Mouse (Mus musculus): ENCODE measurements around the gene Dlgap1. TPM values are rescaled to one million over a fixed set of nuclear protein-coding genes. Genes with fewer than 3 reads are reported as not detected.

The Dlgap1 gene
- polyA plus RNA-seq, 1 experiment from 2014 or later = 0.22 TPM

DNA sequence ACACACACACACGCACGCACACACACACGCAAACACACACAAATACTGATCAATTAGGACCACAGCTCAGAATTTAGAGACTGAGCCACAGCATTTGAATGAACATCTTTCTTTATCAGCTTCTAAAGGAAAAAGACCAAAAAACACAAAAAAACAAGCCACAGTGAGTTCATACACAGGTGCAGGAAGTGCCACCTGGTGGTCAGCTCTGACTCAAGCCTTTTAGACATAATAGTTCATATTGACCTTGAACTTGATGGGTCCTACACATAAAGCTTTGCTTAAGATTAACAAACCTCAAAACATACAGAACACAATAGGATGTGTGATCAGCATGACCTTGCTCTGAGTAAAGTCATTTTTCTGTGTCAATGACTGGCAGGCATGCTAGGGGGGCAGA, 814.4 kb downstream of the Dlgap1 start:
- Histone ChIP-seq H3K27me3 (ENCODE audit: insufficient read depth, low read length) (no peaks in the 10 kb centered on the region), H3K9ac (replicated peaks) (no peak overlapping the region), H3K27ac (ENCODE audit: low read depth) (no peak overlapping the region), H3K4me3 (ENCODE audit: low read depth, low read length) (no peak overlapping the region), H3K9me3 (ENCODE audit: low read length) (no peaks in the 10 kb centered on the region), H3K36me3 (replicated peaks; ENCODE audit: insufficient read depth, low read length) (no peaks in the 10 kb centered on the region), H3K4me2 (ENCODE audit: low read depth, low read length) (no peak overlapping the region), H3K4me1 (ENCODE audit: insufficient read depth) (no peaks in the 10 kb centered on the region)
- ATAC-seq = no peak
- 88% methylated on average over 3 of the region's 3 CpGs for WGBS (ENCODE audit: insufficient replicate concordance)
- DNase-seq = no peak
- TF ChIP-seq CTCF (IDR thresholded peaks at IDR 0.05; ENCODE audit: low read depth) (peak; percentile 34), EP300 (IDR thresholded peaks at IDR 0.05; ENCODE audit: low read depth) (no peak)

DNA sequence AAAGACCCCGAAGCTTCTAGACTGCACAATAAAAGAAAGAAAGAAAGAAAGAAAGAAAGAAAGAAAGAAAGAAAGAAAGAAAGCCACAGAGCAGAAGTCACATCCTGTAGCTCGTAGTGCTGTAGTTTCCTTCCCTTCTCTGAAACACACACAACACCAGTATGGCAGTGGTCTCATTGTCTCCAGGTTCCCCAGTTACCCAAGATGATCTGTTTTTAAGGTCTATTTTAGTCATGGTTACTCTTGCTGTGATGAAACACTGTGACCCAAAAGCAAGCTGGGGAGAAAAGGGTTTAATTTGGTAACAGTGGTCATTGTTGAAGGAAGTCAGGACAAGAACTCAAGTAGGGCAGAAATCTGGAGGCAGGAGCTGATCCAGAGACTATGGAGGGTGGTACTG, 818.5 kb downstream of the Dlgap1 start:
- ATAC-seq = no peak
- Histone ChIP-seq H3K27me3 (ENCODE audit: insufficient read depth, low read length) (no peaks in the 10 kb centered on the region), H3K9me3 (ENCODE audit: low read length) (no peaks in the 10 kb centered on the region), H3K4me1 (ENCODE audit: insufficient read depth) (no peaks in the 10 kb centered on the region), H3K9ac (replicated peaks) (no peak overlapping the region), H3K36me3 (replicated peaks; ENCODE audit: insufficient read depth, low read length) (no peaks in the 10 kb centered on the region), H3K4me3 (ENCODE audit: low read depth, low read length) (no peak overlapping the region), H3K27ac (ENCODE audit: low read depth) (no peak overlapping the region), H3K4me2 (ENCODE audit: low read depth, low read length) (no peak overlapping the region)
- TF ChIP-seq EP300 (IDR thresholded peaks at IDR 0.05; ENCODE audit: low read depth) = no peak
- WGBS (ENCODE audit: insufficient replicate concordance) = 56% methylated on average over 2 of the region's 2 CpGs
- no peak for DNase-seq

DNA sequence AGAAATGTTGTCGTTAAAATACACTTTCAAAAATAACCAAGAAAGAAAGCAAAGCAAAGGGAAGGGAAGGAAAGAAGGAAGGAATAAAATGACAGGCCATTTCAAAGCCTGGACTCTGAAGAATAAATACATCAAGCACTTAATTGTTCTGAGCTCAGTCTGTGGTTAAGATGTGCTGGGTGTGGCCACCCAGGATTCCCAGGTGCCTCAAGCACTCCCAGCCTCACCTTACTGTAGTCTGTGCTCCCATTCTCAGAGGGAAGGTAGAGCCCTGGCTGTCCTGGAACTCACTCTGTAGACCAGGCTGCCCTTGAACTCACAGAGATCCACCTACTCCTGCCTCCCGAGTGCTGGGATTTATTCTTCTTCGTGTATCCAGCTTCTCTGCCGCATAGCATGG, 821.9 kb downstream of the Dlgap1 start:
- TF ChIP-seq CTCF (IDR thresholded peaks at IDR 0.05; ENCODE audit: low read depth) (no peak), EP300 (IDR thresholded peaks at IDR 0.05; ENCODE audit: low read depth) (no peak)
- Histone ChIP-seq H3K9me3 (ENCODE audit: low read length) (no peaks in the 10 kb centered on the region), H3K9ac (replicated peaks) (no peak overlapping the region), H3K4me1 (ENCODE audit: insufficient read depth) (no peaks in the 10 kb centered on the region), H3K27ac (ENCODE audit: low read depth) (no peak overlapping the region), H3K4me3 (ENCODE audit: low read depth, low read length) (no peak overlapping the region), H3K4me2 (ENCODE audit: low read depth, low read length) (no peak overlapping the region), H3K36me3 (replicated peaks; ENCODE audit: insufficient read depth, low read length) (no peaks in the 10 kb centered on the region), H3K27me3 (ENCODE audit: insufficient read depth, low read length) (no peaks in the 10 kb centered on the region)
- ATAC-seq (no peak), DNase-seq (no peak)
- WGBS (ENCODE audit: insufficient replicate concordance) = 86% methylated on average over 4 of the region's 4 CpGs

DNA sequence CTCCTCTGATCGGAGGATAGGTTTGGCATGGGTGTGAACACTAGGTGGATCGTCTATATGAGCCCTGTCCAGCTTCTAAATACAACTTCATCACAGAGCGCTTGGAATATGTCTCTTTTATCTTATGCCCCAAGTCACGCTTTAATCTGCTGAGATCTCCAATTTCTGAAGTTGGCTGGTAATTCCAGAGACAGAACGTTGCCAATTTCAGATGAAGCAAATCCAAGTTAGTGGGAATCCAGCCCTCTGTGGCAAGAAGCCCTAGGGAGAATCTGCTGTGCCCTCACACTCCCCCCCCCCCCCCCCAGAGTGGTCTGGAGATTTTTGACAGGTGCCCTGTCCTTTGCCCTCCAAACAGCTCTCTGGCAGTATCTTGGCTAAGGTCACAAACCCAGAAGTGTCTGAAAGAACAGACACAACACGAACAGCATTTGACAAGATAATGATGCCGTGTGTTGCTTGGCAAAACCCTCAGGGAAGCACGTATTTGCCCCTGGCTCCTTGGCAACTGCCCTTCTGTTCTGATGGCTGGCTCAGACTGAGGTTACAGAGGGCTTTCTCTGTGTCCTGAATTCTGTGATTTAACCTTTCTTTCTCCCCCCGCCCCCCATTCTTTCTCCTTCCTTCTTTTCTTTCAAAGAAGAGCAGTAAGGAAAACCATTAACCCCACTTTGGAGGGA, 822.9 kb downstream of the Dlgap1 start:
- Histone ChIP-seq H3K36me3 (replicated peaks; ENCODE audit: insufficient read depth, low read length) (no peaks in the 10 kb centered on the region), H3K4me3 (ENCODE audit: low read depth, low read length) (no peak overlapping the region), H3K4me1 (ENCODE audit: insufficient read depth) (no peaks in the 10 kb centered on the region), H3K27ac (ENCODE audit: low read depth) (no peak overlapping the region), H3K27me3 (ENCODE audit: insufficient read depth, low read length) (no peaks in the 10 kb centered on the region), H3K9ac (replicated peaks) (no peak overlapping the region), H3K4me2 (ENCODE audit: low read depth, low read length) (no peak overlapping the region), H3K9me3 (ENCODE audit: low read length) (no peaks in the 10 kb centered on the region)
- ATAC-seq = no peak
- no peak for DNase-seq
- WGBS (ENCODE audit: insufficient replicate concordance) = 80% methylated on average over 9 of the region's 9 CpGs
- TF ChIP-seq CTCF (IDR thresholded peaks at IDR 0.05; ENCODE audit: low read depth) (no peak), EP300 (IDR thresholded peaks at IDR 0.05; ENCODE audit: low read depth) (no peak)

GRCm38 (mm10) chr17:70794291-70794690, 825.4 kb downstream of the Dlgap1 start:
- H3K4me1 ChIP-seq (ENCODE audit: insufficient read depth) = no peaks in the 10 kb centered on the region
- no peaks in the 10 kb centered on the region for H3K27me3 ChIP-seq (ENCODE audit: insufficient read depth, low read length)
- TF ChIP-seq EP300 (IDR thresholded peaks at IDR 0.05; ENCODE audit: low read depth) (no peak), CTCF (IDR thresholded peaks at IDR 0.05; ENCODE audit: low read depth) (no peak)
- no peak overlapping the region for H3K4me2 ChIP-seq (ENCODE audit: low read depth, low read length)
- 45% methylated on average over 7 of the region's 7 CpGs for WGBS (ENCODE audit: insufficient replicate concordance)
- H3K9me3 ChIP-seq (ENCODE audit: low read length) = no peaks in the 10 kb centered on the region
- DNase-seq (no peak), ATAC-seq (no peak)
- H3K36me3 ChIP-seq (replicated peaks; ENCODE audit: insufficient read depth, low read length) = no peaks in the 10 kb centered on the region
- no peak overlapping the region for H3K4me3 ChIP-seq (ENCODE audit: low read depth, low read length)
- H3K27ac ChIP-seq (ENCODE audit: low read depth) = no peak overlapping the region
- no peak overlapping the region for H3K9ac ChIP-seq (replicated peaks)

DNA sequence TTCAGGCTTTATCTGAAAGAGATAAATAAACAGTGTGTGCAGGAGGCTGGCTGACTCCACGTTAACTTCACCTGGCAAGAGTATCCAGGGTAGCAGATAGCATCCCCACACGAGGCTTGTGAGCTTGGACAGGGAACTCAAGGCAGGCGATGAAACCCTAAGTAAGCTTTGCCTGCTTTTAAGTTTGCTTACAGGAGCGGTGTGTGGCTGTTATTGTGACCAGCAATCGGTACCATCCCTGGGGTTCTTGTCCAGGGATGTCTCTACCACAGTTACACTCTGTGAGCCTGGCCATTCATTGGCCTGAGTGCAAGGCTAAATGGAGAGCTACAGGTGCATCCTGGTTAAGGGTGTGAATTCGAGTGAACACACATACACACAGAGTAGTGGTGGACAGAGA, 825.8 kb downstream of the Dlgap1 start:
- TF ChIP-seq EP300 (IDR thresholded peaks at IDR 0.05; ENCODE audit: low read depth) (no peak), CTCF (IDR thresholded peaks at IDR 0.05; ENCODE audit: low read depth) (no peak)
- no peaks in the 10 kb centered on the region for H3K9me3 ChIP-seq (ENCODE audit: low read length)
- 55% methylated on average over 6 of the region's 6 CpGs for WGBS (ENCODE audit: insufficient replicate concordance)
- no peak overlapping the region for H3K9ac ChIP-seq (replicated peaks)
- no peak for DNase-seq
- H3K4me2 ChIP-seq (ENCODE audit: low read depth, low read length) = no peak overlapping the region
- no peaks in the 10 kb centered on the region for H3K27me3 ChIP-seq (ENCODE audit: insufficient read depth, low read length)
- no peaks in the 10 kb centered on the region for H3K4me1 ChIP-seq (ENCODE audit: insufficient read depth)
- H3K4me3 ChIP-seq (ENCODE audit: low read depth, low read length) = no peak overlapping the region
- H3K36me3 ChIP-seq (replicated peaks; ENCODE audit: insufficient read depth, low read length) = no peaks in the 10 kb centered on the region
- no peak for ATAC-seq
- no peak overlapping the region for H3K27ac ChIP-seq (ENCODE audit: low read depth)

DNA sequence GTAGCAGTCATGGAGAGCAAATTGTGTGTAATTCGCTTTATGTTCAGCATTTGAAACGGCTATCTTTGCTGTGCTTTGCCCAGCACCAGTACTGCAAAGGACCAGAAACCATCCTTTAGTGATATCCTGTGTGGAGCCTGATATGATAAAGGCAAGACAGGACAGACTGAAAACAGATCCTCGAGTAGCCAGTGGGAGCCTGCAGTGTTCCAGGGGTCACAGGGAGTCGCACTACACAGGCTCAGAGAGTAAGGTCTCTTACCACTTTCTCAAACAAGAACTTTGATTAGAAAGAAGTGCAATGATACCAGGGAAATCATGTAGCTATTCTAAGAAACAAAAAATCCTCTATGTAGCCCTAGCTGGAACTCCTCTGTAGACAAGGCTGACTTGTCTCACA, 826.3 kb downstream of the Dlgap1 start:
- H3K4me1 ChIP-seq (ENCODE audit: insufficient read depth) = no peaks in the 10 kb centered on the region
- WGBS (ENCODE audit: insufficient replicate concordance) = 66% methylated on average over 4 of the region's 4 CpGs
- no peak overlapping the region for H3K27ac ChIP-seq (ENCODE audit: low read depth)
- H3K27me3 ChIP-seq (ENCODE audit: insufficient read depth, low read length) = no peaks in the 10 kb centered on the region
- no peak overlapping the region for H3K9ac ChIP-seq (replicated peaks)
- TF ChIP-seq EP300 (IDR thresholded peaks at IDR 0.05; ENCODE audit: low read depth) (no peak), CTCF (IDR thresholded peaks at IDR 0.05; ENCODE audit: low read depth) (no peak)
- ATAC-seq (no peak), DNase-seq (no peak)
- H3K4me2 ChIP-seq (ENCODE audit: low read depth, low read length) = no peak overlapping the region
- no peaks in the 10 kb centered on the region for H3K9me3 ChIP-seq (ENCODE audit: low read length)
- H3K4me3 ChIP-seq (ENCODE audit: low read depth, low read length) = no peak overlapping the region
- no peaks in the 10 kb centered on the region for H3K36me3 ChIP-seq (replicated peaks; ENCODE audit: insufficient read depth, low read length)
